Comparison of ENCODE assay signal across 29 mouse cellular contexts in the genomic region with DNA sequence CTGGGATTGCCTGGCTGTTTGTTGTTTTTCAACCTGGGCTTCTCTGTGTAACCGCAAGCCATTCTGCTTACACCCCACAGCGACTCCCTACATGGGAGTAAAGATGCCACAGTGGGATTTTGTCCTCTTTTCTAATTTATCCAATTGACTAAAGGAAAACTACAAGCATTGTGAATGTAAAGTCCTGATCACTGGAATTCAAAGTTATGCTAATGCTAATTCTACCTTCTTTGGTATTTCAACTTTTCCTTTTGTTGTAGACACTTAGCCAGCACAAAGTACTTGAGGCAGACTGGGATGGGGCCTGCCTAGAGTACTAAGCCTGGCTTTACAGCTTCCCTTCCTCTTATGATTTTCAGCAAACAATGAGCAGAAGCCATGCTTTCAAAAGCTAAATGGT. TPM values are rescaled to one million over a fixed set of nuclear protein-coding genes. Genes with fewer than 3 reads are reported as not detected.
"Had no signal": no experiment of that assay in that cellular context is flagged by ENCODE, and none has a peak within 500 bp of the region (broad histone marks: within the 10 kb centered on the region; RNA-seq: fewer than 3 reads in every experiment).

No protein-coding gene starts in this region.

- H3K4me2 ChIP-seq: embryonic facial prominence, embryonic 12.5 days; embryonic facial prominence, embryonic 13.5 days; embryonic facial prominence, embryonic 15.5 days; forebrain, embryonic 12.5 days; forebrain, embryonic 13.5 days; forebrain, embryonic 15.5 days had no signal

- DNase-seq: cerebellum, adult 9-11 months; cerebellum, postnatal 10 days; cerebellum, postnatal 14 days; cerebellum, postnatal 25 days; cerebellum, postnatal 36 days; embryo, embryonic 11 days; forebrain, postnatal 0 days; gastrocnemius, adult 2 months; gastrocnemius, postnatal 10 days; gastrocnemius, postnatal 14 days; gastrocnemius, postnatal 25 days; gastrocnemius, postnatal 36 days; heart, adult 11 months; heart, adult 18-20 months; heart, adult 2 months had no signal

- H3K4me1 ChIP-seq: embryonic facial prominence, embryonic 12.5 days; embryonic facial prominence, embryonic 13.5 days; embryonic facial prominence, embryonic 15.5 days had no signal

- H3K4me3 ChIP-seq: embryonic facial prominence, embryonic 10.5 days; embryonic facial prominence, embryonic 12.5 days; embryonic facial prominence, embryonic 13.5 days; embryonic facial prominence, embryonic 15.5 days; erythroblast, embryonic 14.5 days; forebrain, embryonic 10.5 days; forebrain, embryonic 12.5 days; forebrain, embryonic 13.5 days; forebrain, embryonic 15.5 days; gastrocnemius, adult 2 months; heart, adult 2 months had no signal

- H3K27me3 ChIP-seq: embryonic facial prominence, embryonic 12.5 days; embryonic facial prominence, embryonic 13.5 days; embryonic facial prominence, embryonic 15.5 days; forebrain, embryonic 12.5 days; forebrain, embryonic 13.5 days; forebrain, embryonic 15.5 days had no signal

- ATAC-seq: forebrain, embryonic 13.5 days; forebrain, embryonic 14.5 days; forebrain, embryonic 15.5 days; forebrain, embryonic 16.5 days; forebrain, postnatal 0 days had no signal

- H3K9me3 ChIP-seq: embryonic facial prominence, embryonic 10.5 days; embryonic facial prominence, embryonic 12.5 days; embryonic facial prominence, embryonic 13.5 days; embryonic facial prominence, embryonic 15.5 days; forebrain, embryonic 10.5 days; forebrain, embryonic 12.5 days; forebrain, embryonic 13.5 days; forebrain, embryonic 15.5 days had no signal

- H3K9ac ChIP-seq: embryonic facial prominence, embryonic 12.5 days; embryonic facial prominence, embryonic 13.5 days; embryonic facial prominence, embryonic 15.5 days; forebrain, embryonic 12.5 days; forebrain, embryonic 13.5 days; forebrain, embryonic 15.5 days; forebrain, postnatal 0 days had no signal

- H3K27ac ChIP-seq: embryonic facial prominence, embryonic 10.5 days; embryonic facial prominence, embryonic 12.5 days; embryonic facial prominence, embryonic 13.5 days; embryonic facial prominence, embryonic 15.5 days; forebrain, embryonic 10.5 days; forebrain, embryonic 12.5 days; forebrain, embryonic 13.5 days; forebrain, embryonic 15.5 days; gastrocnemius, adult 2 months; heart, adult 2 months had no signal

RNA-seq across cellular contexts. Expression of a gene that starts 18.9 kb away (rescaled TPM):
- polyA plus RNA-seq: embryonic facial prominence, embryonic 10.5 days; embryonic facial prominence, embryonic 11.5 days; embryonic facial prominence, embryonic 12.5 days; embryonic facial prominence, embryonic 13.5 days; embryonic facial prominence, embryonic 14.5 days; embryonic facial prominence, embryonic 15.5 days; erythroblast, embryonic 14.5 days; forebrain, embryonic 10.5 days; forebrain, embryonic 11.5 days; forebrain, embryonic 12.5 days; forebrain, embryonic 13.5 days; forebrain, embryonic 14.5 days; forebrain, embryonic 15.5 days; forebrain, embryonic 16.5 days; forebrain, postnatal 0 days; heart, adult 2 months had no signal
